Comparison of ENCODE assay signal across 17 mouse cellular contexts in the genomic region with DNA sequence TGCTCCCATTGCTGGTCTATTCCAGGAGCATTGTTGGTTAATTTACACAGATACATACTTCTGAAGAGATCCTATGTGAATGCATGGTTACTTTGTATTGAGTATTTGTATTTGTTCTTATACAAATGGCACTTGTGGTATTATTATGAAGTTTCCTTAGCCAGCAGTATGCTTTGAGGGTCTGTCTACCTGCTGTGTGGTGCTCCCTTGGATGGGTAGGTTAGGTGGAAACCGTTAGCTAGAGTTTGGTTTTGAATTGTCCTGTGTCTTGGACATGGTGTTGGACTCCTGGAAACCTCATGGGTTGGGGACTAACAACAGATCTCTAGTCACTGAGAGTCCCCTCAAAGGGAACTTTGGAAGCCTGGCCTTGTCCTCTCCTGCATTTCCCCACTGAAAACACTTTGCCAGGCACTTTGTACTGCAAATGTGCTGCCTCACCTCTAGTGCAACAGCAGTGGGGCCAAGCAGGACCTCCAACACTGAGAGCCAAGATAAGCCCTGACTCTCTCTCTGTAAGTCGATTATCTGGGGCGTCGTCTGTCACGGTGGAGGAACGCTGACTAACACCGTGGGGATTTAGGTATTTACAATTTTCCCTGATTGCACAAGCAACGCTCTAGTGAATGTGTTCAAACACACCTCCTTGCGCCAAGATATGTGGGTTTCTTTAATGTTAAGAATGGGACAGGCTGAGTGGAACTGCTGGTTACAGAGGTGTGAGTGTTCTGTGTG. TPM values are rescaled to one million over a fixed set of nuclear protein-coding genes. Genes with fewer than 3 reads are reported as not detected.
DNase-seq lines count a peak whose midpoint lies in the region; ATAC-seq and TF ChIP-seq lines count a peak whose summit lies in the region.
"Had no signal": no experiment of that assay in that cellular context is flagged by ENCODE, and none has a peak within 500 bp of the region (broad histone marks: within the 10 kb centered on the region; RNA-seq: fewer than 3 reads in every experiment).

No protein-coding gene starts in this region.

- H3K9ac ChIP-seq in heart, embryonic 12.5 days: no peak overlapping the region
- H3K9ac ChIP-seq in liver, embryonic 14.5 days (replicated peaks): no peak overlapping the region
- no peak overlapping the region for H3K9ac ChIP-seq in stomach, embryonic 15.5 days
- H3K9ac ChIP-seq in hindbrain, embryonic 14.5 days: no peak overlapping the region
- H3K9ac ChIP-seq: hindbrain, embryonic 13.5 days had no signal

- no peaks in the 10 kb centered on the region for H3K36me3 ChIP-seq in heart, embryonic 12.5 days
- H3K36me3 ChIP-seq in liver, embryonic 14.5 days (replicated peaks; ENCODE audit: control insufficient read depth, insufficient read depth, low read depth): no peaks in the 10 kb centered on the region
- no peaks in the 10 kb centered on the region for H3K36me3 ChIP-seq in stomach, embryonic 15.5 days
- H3K36me3 ChIP-seq in hindbrain, embryonic 14.5 days (replicated peaks; ENCODE audit: control insufficient read depth, insufficient read depth): no peaks in the 10 kb centered on the region
- H3K36me3 ChIP-seq: hindbrain, embryonic 13.5 days had no signal

- TF ChIP-seq EP300 in liver, embryonic 14.5 days (IDR thresholded peaks at IDR 0.05; ENCODE audit: low read depth): peak; percentile 75

- no peak overlapping the region; the same call in 1 of the 2 replicates for H3K27ac ChIP-seq in heart, embryonic 12.5 days (ENCODE audit: poor library complexity, severe bottlenecking)
- peak overlapping the region; percentile 56 for H3K27ac ChIP-seq in liver, embryonic 14.5 days
- H3K27ac ChIP-seq in stomach, embryonic 15.5 days: peak overlapping the region; percentile 58; the same call in 1 of the 2 replicates
- no peak overlapping the region for H3K27ac ChIP-seq in hindbrain, embryonic 14.5 days
- H3K27ac ChIP-seq: hindbrain, embryonic 13.5 days; macrophage had no signal

- H3K27me3 ChIP-seq in heart, embryonic 12.5 days (replicated peaks): peaks cover 13% of the 10 kb centered on the region
- no peaks in the 10 kb centered on the region for H3K27me3 ChIP-seq in liver, embryonic 14.5 days (ENCODE audit: control insufficient read depth, insufficient read depth, low read length)
- no peaks in the 10 kb centered on the region for H3K27me3 ChIP-seq in stomach, embryonic 15.5 days (replicated peaks)
- no peaks in the 10 kb centered on the region for H3K27me3 ChIP-seq in hindbrain, embryonic 14.5 days (ENCODE audit: control insufficient read depth, insufficient read depth, low read length)
- H3K27me3 ChIP-seq: hindbrain, embryonic 13.5 days had no signal

- H3K4me1 ChIP-seq in heart, embryonic 12.5 days (replicated peaks): peaks cover 16% of the 10 kb centered on the region; the same call in 1 of the 2 replicates
- peaks cover 11 to 19% of the 10 kb centered on the region in 2 experiments for H3K4me1 ChIP-seq in liver, embryonic 14.5 days (replicated peaks; ENCODE audit: control insufficient read depth in 2 of 2, insufficient read depth in 2 of 2, low read length in 1 of 2)
- no peaks in the 10 kb centered on the region for H3K4me1 ChIP-seq in stomach, embryonic 15.5 days
- no peaks in the 10 kb centered on the region for H3K4me1 ChIP-seq in hindbrain, embryonic 14.5 days (replicated peaks; ENCODE audit: control insufficient read depth, insufficient read depth, low read length)
- H3K4me1 ChIP-seq: hindbrain, embryonic 13.5 days had no signal

- no peak for TF ChIP-seq CTCF in liver, embryonic 14.5 days (IDR thresholded peaks at IDR 0.05; ENCODE audit: low read depth)

- no peak overlapping the region for H3K4me3 ChIP-seq in heart, embryonic 12.5 days
- no peak overlapping the region for H3K4me3 ChIP-seq in liver, embryonic 14.5 days (ENCODE audit: insufficient read depth in 1 of 2, low read depth in 2 of 2, low read length in 2 of 2)
- H3K4me3 ChIP-seq in stomach, embryonic 15.5 days (replicated peaks): no peak overlapping the region
- no peak overlapping the region for H3K4me3 ChIP-seq in hindbrain, embryonic 14.5 days (replicated peaks; ENCODE audit: low read length)
- H3K4me3 ChIP-seq: hindbrain, embryonic 13.5 days had no signal

- no peaks in the 10 kb centered on the region for H3K9me3 ChIP-seq in heart, embryonic 12.5 days (replicated peaks)
- no peaks in the 10 kb centered on the region for H3K9me3 ChIP-seq in liver, embryonic 14.5 days (ENCODE audit: control insufficient read depth, low read length)
- H3K9me3 ChIP-seq in stomach, embryonic 15.5 days: no peaks in the 10 kb centered on the region
- no peaks in the 10 kb centered on the region for H3K9me3 ChIP-seq in hindbrain, embryonic 14.5 days (ENCODE audit: control insufficient read depth, low read length)
- H3K9me3 ChIP-seq: hindbrain, embryonic 13.5 days had no signal

- no peak overlapping the region for H3K4me2 ChIP-seq in heart, embryonic 12.5 days
- H3K4me2 ChIP-seq in liver, embryonic 14.5 days (ENCODE audit: low read depth): peak overlapping the region; percentile 16; the same call in 1 of the 2 replicates
- H3K4me2 ChIP-seq in stomach, embryonic 15.5 days: no peak overlapping the region
- H3K4me2 ChIP-seq in hindbrain, embryonic 14.5 days (replicated peaks): no peak overlapping the region
- H3K4me2 ChIP-seq: hindbrain, embryonic 13.5 days had no signal

- no peak for DNase-seq in heart, postnatal 4 days
- peak; percentile 49 to 66 (median 62) for DNase-seq in liver, embryonic 14.5 days (ENCODE audit: low read depth in 3 of 3, low spot score in 3 of 3)
- DNase-seq in hindbrain, embryonic 14.5 days (ENCODE audit: low spot score): no peak
- DNase-seq in urinary bladder, postnatal 4 days (ENCODE audit: low spot score in 2 of 2): no peak
- DNase-seq in frontal cortex, adult 2 months (ENCODE audit: extremely low spot score in 1 of 2, low spot score in 1 of 2): no peak
- DNase-seq: adrenal gland, postnatal 25 days; B cell, adult 2 months; cerebellum, postnatal 14 days; kidney, adult 2 months; kidney, postnatal 36 days; lung, adult 18-20 months; midbrain, embryonic 14.5 days had no signal

- ATAC-seq in heart, embryonic 12.5 days (ENCODE audit: insufficient number of reproducible peaks, low FRiP score): peak; percentile 92
- ATAC-seq in common myeloid progenitor, adult 5-6 weeks (replicated peaks; ENCODE audit: low read depth, poor library complexity, severe bottlenecking): 0 out of 2 replicates have a peak, but pooled peaks have one; percentile 18
- peak; percentile 98 for ATAC-seq in liver, embryonic 14.5 days (ENCODE audit: insufficient read depth)
- peak; percentile 78; the same call in 1 of the 2 replicates for ATAC-seq in stomach, embryonic 15.5 days (ENCODE audit: insufficient read depth, low FRiP score, low read depth)
- no peak for ATAC-seq in hindbrain, embryonic 14.5 days (ENCODE audit: low FRiP score)

- 29% methylated on average over 9 of the region's 9 CpGs for WGBS in heart, embryonic 12.5 days
- 13% methylated on average over 9 of the region's 9 CpGs for WGBS in liver, embryonic 14.5 days (ENCODE audit: insufficient replicate concordance)
- 42% methylated on average over 9 of the region's 9 CpGs for WGBS in stomach, embryonic 15.5 days
- WGBS in hindbrain, embryonic 14.5 days: 73% methylated on average over 9 of the region's 9 CpGs

RNA-seq across cellular contexts. Expression of a gene that starts 13.3 kb away (rescaled TPM):
- 53.4 and 62.3 TPM in 2 replicates for polyA plus RNA-seq in heart, embryonic 12.5 days (2016; fragmentation: Nextera tagmentation; extraction: Ambion mirVana)
- total RNA-seq in heart, postnatal 4 days (2021): 10 to 100 TPM; 77.8 to 78.7 TPM
- 12.9 and 37.7 TPM in 2 replicates for total RNA-seq in common myeloid progenitor, adult 5-6 weeks (2017)
- 9.9 and 12.9 TPM in 2 replicates for polyA plus RNA-seq in liver, embryonic 14.5 days (2012; rRNA removed)
- polyA plus RNA-seq in liver, embryonic 14.5 days (2014; fragmentation: Nextera tagmentation; extraction: Ambion mirVana): 10.4 and 12.3 TPM in 2 replicates
- polyA plus RNA-seq in stomach, embryonic 15.5 days (2015; fragmentation: Nextera tagmentation; extraction: Ambion mirVana): 54.2 and 56.1 TPM in 2 replicates
- polyA plus RNA-seq in hindbrain, embryonic 14.5 days (2014; fragmentation: Nextera tagmentation; extraction: Ambion mirVana): 58.5 and 65.1 TPM in 2 replicates
- polyA plus RNA-seq in frontal cortex, adult 2 months (2012; rRNA removed): 121 and 123 TPM in 2 replicates

Comparison
In these comparisons a context has a peak if more than half of its experiments do, and no peak if none do; other contexts are left out.
1. H3K27ac ChIP-seq: peak in liver, embryonic 14.5 days (single experiment) and stomach, embryonic 15.5 days (single experiment); none in heart, embryonic 12.5 days (single experiment) and hindbrain, embryonic 14.5 days (single experiment).
2. DNase-seq: peak in liver, embryonic 14.5 days (3 of 3); none in heart, postnatal 4 days (single experiment), hindbrain, embryonic 14.5 days (single experiment), urinary bladder, postnatal 4 days (0 of 2) and frontal cortex, adult 2 months (0 of 2).